Mouse (Mus musculus) heart, embryonic 10.5 days (tissue): ENCODE results near the gene Ppil2. TPM values are rescaled to one million over a fixed set of nuclear protein-coding genes. Genes with fewer than 3 reads are reported as not detected.
A peak's percentile ranks its signal among the peaks of the same experiment; 100 is the strongest.

Experiments used
- DNase-seq: peaks from one replicate; pipeline ENCODE4 v3.0.0-alpha.2; 2017; ENCODE audit warnings: low spot score
- H3K27ac ChIP-seq: fragments of 300-500 bp; sonication (generic); 2 replicates; pipeline ENCODE4 v1.5.1; 2016; ENCODE audit warnings: mild to moderate bottlenecking
- H3K27me3 ChIP-seq: fragments of 300-500 bp; sonication (generic); 2 replicates; pipeline ENCODE4 v1.6.1; 2016; ENCODE audit warnings: mild to moderate bottlenecking; ENCODE audit not compliant: poor library complexity, insufficient read depth, severe bottlenecking
- H3K36me3 ChIP-seq: fragments of 300-500 bp; sonication (generic); 2 replicates; pipeline ENCODE4 v1.6.1; 2016; ENCODE audit warnings: mild to moderate bottlenecking, moderate library complexity
- H3K4me1 ChIP-seq: fragments of 300-500 bp; sonication (generic); 2 replicates; pipeline ENCODE4 v1.6.1; 2016; ENCODE audit warnings: mild to moderate bottlenecking
- H3K4me3 ChIP-seq: fragments of 300-500 bp; sonication (generic); 2 replicates; pipeline ENCODE4 v1.5.1; 2016; ENCODE audit warnings: mild to moderate bottlenecking, moderate library complexity
- H3K9me3 ChIP-seq: fragments of 300-500 bp; sonication (generic); 2 replicates; pipeline ENCODE4 v1.6.1; 2016; ENCODE audit warnings: mild to moderate bottlenecking, moderate library complexity
- WGBS: fragments of 180-500 bp; shearing (Covaris S2); methylation state at CpG from one replicate; pipeline ENCODE4 v1.1.7; 2016; 5-methylcytosine and 5-hydroxymethylcytosine counted together
- polyA plus RNA-seq: library from polyadenylated mRNA; unstranded; fragments of >200 nt; fragmentation: Nextera tagmentation; extraction: Ambion mirVana; gene quantifications from 2 replicates; pipeline ENCODE4 v1.2.1, GENCODE M21; 2016

Ppil2 gene
- 114 and 125 TPM in 2 replicates for polyA plus RNA-seq

DNA sequence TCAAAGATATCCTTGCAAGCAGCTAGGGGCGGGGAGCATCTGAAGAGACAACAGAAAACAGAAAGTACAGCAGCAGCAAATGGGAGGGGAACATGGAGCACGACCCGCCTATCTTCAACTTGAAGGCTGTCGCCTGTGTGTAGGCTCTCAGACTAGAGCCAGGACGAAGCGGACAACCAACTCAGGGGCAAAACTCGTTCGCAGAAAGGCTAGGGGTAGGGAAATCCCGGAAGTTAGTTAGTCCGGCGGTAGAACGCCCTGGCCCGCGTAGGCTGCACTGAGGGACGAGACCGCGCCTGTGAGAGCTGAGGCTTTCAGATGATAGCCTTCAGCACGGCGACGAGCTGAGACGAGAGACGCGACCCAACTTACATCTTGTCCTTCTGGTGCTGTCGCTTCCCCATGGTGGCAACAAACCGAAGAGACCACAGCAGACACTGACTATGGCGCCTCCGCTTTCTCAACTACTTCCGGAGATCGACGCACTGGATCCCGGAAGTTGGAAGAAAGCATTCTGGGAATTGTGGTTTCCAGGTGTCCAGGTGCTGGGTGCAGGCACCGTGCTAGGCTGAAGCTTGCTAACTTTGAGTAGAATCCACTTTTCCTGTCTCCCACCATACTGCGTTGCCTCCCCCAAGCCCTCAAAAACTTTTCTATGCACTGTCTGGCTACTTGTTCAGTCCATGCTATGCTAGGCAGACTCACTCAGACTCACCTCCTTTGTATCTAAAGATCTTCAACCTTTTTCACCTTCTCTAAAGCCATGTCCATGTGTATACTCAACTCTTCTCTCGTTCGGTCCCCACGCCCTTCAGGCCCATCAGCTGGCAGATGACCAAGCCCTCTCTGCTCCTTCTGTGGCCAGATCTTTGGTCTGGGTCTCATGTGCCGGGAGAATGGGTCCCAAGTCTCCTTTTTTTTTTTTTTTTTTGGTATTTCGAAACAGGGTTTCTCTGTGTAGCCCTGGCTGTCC, at the start of gene Ppil2:
Ppil2 (minus strand) TSS at position 487 of the 973 bp plus-strand sequence.
- peak within 1 kb of the TSS; percentile 85 for H3K27ac ChIP-seq
- H3K9me3 ChIP-seq = no peaks in the 10 kb centered on the region
- H3K4me3 ChIP-seq = peak within 1 kb of the TSS; percentile 94
- peaks cover 60% of the 10 kb centered on the region for H3K36me3 ChIP-seq
- H3K27me3 ChIP-seq = no peaks in the 10 kb centered on the region
- peak; percentile 92 for DNase-seq
- peaks cover 10% of the 10 kb centered on the region; the same call in 1 of the 2 replicates for H3K4me1 ChIP-seq
- 9% methylated on average over 38 of the region's 38 CpGs for WGBS

DNA sequence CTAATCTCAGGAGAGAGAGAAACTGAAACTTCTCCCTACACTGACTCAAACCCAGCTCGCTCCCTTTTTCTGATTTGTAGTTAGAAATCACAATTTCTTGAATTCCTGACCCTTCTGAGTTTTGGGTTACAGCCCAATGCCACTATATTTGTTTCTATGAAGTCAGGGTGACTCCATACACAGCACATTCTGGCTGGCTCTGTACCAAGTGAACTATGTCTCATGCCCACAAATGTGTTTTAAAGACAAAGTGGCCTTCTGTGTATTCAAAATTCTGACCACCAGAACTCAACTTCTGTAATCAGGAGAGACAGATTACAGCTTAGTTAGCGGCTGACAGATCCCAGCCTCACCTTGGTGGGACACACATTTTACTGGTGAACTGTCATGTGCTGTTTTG, 43.3 kb upstream of the Ppil2 start:
- peaks cover 78% of the 10 kb centered on the region for H3K36me3 ChIP-seq
- no peaks in the 10 kb centered on the region for H3K9me3 ChIP-seq
- no peak overlapping the region for H3K4me3 ChIP-seq
- H3K27me3 ChIP-seq = no peaks in the 10 kb centered on the region
- no peaks in the 10 kb centered on the region for H3K4me1 ChIP-seq
- 91% methylated on average over 2 of the region's 2 CpGs for WGBS
- no peak for DNase-seq
- no peak overlapping the region for H3K27ac ChIP-seq

DNA sequence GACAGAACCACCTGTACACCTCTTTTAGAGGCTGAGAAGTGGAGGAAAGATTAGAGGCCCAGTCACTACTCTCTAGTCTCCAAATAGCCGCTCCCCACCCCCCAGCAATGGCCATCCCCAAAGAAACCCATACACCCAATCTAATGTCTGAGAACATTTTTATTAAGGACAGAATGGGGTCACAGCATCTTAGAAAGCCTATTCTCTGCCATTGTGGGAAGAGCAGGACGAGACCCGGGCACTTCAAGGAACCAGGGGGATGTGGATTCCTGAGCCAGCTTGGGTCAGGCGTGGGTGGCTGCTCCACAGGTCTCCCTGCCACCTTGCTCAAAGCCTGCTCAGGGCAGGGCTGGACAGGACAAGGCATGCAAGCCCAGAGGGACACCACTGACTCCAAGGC, 40.8 kb upstream of the Ppil2 start:
- Histone ChIP-seq H3K4me3 (no peak overlapping the region), H3K27me3 (no peaks in the 10 kb centered on the region; the same call in 1 of the 2 replicates), H3K9me3 (no peaks in the 10 kb centered on the region), H3K36me3 (peaks cover 53% of the 10 kb centered on the region), H3K4me1 (peaks cover 14% of the 10 kb centered on the region), H3K27ac (no peak overlapping the region)
- 92% methylated on average over 4 of the region's 4 CpGs for WGBS
- DNase-seq = no peak

DNA sequence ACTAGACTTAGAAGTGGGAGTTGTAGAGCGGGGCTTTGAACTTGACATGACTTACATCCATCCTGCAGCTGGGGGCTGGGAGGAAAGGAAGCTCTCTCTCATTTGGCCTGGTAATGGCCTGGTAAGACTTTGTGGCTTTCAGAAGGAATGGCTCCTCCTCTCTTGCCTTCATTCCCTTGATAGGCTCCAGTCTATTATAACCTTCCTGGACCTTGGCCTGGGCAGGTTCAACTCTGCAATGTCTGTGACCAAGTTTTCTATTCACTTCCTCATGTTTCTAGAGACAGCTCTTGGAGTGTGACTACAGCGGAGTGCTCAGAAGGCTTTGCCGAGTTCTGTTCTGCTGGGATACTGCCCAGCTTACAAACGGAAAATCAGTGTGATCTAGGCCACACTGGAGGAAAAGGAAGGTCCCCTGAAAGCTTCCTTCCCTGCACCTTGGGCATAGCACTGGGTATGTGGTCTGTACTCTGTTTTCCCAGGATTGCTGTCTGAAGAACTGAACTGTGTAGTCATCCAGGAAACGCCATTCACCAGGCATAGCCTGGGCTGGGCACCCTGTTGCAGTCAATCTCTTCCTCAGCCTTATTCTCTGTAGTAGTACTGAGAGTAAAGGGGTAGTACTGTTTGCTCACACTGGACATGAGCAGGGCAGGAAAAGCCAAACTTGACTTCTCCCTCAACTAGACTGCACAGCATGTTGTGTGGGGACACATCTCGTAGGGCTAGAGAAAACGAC, 39.6 kb upstream of the Ppil2 start:
- H3K27me3 ChIP-seq = no peaks in the 10 kb centered on the region; the same call in 1 of the 2 replicates
- no peak overlapping the region for H3K27ac ChIP-seq
- 77% methylated on average over 7 of the region's 7 CpGs for WGBS
- DNase-seq = no peak
- H3K36me3 ChIP-seq = peaks cover 46% of the 10 kb centered on the region
- H3K9me3 ChIP-seq = no peaks in the 10 kb centered on the region
- H3K4me3 ChIP-seq = no peak overlapping the region
- H3K4me1 ChIP-seq = peaks cover 16% of the 10 kb centered on the region

DNA sequence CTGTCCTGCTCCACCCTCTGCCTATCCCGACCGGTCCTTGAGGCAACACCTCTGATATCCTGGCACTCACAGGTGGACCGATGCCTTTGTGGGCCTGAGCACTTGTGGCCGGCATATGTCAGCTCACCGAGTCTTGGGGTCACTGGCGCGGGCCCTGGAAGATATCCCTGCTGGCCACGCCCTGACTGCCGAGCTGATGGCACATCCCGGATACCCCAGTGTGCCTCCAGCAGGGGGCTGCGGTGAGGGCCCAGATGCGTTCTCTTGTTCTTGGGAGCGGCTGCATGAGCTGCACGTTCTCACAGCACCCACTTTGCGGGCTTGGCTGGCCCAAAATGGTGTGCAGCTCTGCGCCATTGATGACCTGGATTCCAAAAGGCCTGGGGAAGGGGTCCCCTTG, 37.0 kb upstream of the Ppil2 start:
- H3K36me3 ChIP-seq = peaks cover 24% of the 10 kb centered on the region
- peaks cover 16% of the 10 kb centered on the region for H3K4me1 ChIP-seq
- peak overlapping the region; percentile 74 for H3K4me3 ChIP-seq
- no peaks in the 10 kb centered on the region; the same call in 1 of the 2 replicates for H3K27me3 ChIP-seq
- no peaks in the 10 kb centered on the region for H3K9me3 ChIP-seq
- DNase-seq = peak; percentile 89
- H3K27ac ChIP-seq = peak overlapping the region; percentile 83; the same call in 1 of the 2 replicates
- WGBS = 8% methylated on average over 16 of the region's 16 CpGs

DNA sequence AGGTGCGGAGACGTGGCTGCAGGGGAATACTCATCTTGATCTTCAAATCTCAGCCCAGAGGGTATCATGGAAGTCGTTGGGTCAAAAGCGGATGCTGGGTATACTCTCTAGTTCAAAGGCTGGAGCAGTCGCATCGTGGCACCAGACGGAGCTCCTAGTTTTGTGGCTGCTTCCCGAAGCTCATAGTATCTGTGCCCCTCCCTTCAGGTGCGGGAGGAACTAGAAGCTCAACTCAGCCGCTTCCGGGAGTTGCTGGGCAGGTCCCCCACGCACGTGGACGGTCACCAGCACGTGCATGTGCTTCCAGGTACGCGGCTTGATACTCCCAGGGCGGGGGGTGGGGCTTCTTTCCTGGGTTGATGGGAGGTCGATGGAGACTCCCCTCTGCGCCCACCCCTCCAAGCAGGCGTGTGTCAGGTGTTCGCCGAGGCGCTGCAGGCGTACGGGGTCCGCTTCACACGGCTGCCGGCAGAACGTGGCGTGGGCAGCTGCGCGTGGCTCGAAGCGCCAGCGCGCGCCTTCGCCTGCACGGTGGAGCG, 36.4 kb upstream of the Ppil2 start:
- peak; percentile 77 for DNase-seq
- Histone ChIP-seq H3K36me3 (peaks cover 18% of the 10 kb centered on the region), H3K27ac (peak overlapping the region; percentile 83)

DNA sequence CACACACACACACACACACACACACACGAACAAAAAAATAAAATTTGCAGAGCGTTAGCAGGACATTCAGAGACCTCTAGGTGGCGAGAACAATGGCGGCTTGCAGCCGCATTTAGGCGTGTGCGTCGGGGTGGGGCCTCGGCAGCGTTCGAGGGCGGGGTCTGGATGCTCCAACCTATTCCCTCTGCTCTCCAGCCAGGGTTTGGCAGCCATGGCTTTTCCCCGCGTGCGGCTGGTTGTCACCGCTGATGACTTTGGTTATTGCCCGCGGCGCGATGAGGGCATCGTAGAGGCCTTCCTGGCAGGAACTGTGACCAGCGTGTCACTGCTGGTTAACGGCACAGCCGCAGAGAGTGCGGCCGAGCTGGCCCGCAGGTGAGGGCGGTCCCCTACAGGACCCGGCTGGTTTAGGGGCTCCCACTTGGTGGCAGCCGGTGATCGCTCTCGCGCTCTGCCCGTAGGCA, 35.7 kb upstream of the Ppil2 start, which contains the start of gene Ccdc116:
Ccdc116 (minus strand) TSS at position 458 of the 464 bp plus-strand sequence.
- no peaks in the 10 kb centered on the region; the same call in 1 of the 2 replicates for H3K27me3 ChIP-seq
- DNase-seq = peak; percentile 94
- under 1% methylated on average over 34 of the region's 34 CpGs for WGBS
- peak within 1 kb of the TSS; percentile 74 for H3K4me3 ChIP-seq
- H3K9me3 ChIP-seq = no peaks in the 10 kb centered on the region
- peaks cover 12% of the 10 kb centered on the region for H3K36me3 ChIP-seq
- peak within 1 kb of the TSS; percentile 83 for H3K27ac ChIP-seq
- peaks cover 16% of the 10 kb centered on the region for H3K4me1 ChIP-seq

More for the DNA sequence above, 36.4 kb upstream of the Ppil2 start:
- Histone ChIP-seq H3K9me3 (no peaks in the 10 kb centered on the region), H3K4me1 (peaks cover 16% of the 10 kb centered on the region), H3K4me3 (peak overlapping the region; percentile 74), H3K27me3 (no peaks in the 10 kb centered on the region; the same call in 1 of the 2 replicates)
- under 1% methylated on average over 41 of the region's 41 CpGs for WGBS

DNA sequence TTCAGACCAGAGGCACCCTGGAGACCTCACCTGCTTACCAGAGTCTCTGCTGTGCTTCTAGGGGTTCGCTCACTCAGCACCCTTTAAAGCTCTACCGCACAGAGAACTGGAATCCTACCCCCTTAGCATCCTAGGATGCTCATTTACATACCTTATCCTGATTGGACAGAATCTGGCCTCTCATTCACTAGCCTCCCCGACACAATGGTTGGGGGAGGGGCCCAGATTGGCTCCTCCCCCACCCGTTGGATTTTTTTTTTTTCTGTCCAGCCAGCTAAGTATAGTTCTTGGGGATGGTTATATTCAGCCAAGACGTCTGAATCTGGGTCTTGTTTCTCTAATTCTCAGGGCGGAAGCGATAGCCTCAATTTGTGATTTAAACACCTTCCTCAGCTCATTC, 33.3 kb upstream of the Ppil2 start, which contains the start of gene Ydjc:
Ydjc (plus strand) TSS at position 283 of the 400 bp plus-strand sequence.
- Histone ChIP-seq H3K4me1 (peaks cover 16% of the 10 kb centered on the region), H3K36me3 (no peaks in the 10 kb centered on the region), H3K27ac (no peak within 1 kb of the TSS), H3K4me3 (no peak within 1 kb of the TSS), H3K27me3 (no peaks in the 10 kb centered on the region; the same call in 1 of the 2 replicates), H3K9me3 (no peaks in the 10 kb centered on the region)
- 18% methylated on average over 7 of the region's 7 CpGs for WGBS
- no peak for DNase-seq

DNA sequence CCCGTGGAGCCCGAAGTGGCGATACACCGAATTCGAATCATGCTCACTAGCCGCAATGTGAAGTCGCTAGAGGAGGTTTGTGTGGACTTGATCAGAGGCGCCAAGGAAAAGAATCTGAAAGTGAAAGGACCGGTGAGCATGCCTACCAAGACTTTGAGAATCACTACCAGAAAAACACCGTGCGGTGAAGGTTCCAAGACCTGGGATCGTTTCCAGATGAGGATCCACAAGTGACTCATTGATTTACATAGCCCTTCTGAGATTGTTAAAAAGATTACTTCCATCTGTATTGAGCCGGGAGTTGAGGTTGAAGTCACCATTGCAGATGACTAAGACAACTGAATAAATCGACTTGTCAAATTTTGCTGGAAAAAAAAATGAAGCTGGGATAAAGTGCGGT, 26.3 kb upstream of the Ppil2 start:
- Histone ChIP-seq H3K4me3 (no peak overlapping the region), H3K27me3 (no peaks in the 10 kb centered on the region), H3K4me1 (peaks cover 6% of the 10 kb centered on the region), H3K36me3 (no peaks in the 10 kb centered on the region), H3K27ac (no peak overlapping the region), H3K9me3 (no peaks in the 10 kb centered on the region)
- 83% methylated on average over 15 of the region's 15 CpGs for WGBS
- DNase-seq = no peak

DNA sequence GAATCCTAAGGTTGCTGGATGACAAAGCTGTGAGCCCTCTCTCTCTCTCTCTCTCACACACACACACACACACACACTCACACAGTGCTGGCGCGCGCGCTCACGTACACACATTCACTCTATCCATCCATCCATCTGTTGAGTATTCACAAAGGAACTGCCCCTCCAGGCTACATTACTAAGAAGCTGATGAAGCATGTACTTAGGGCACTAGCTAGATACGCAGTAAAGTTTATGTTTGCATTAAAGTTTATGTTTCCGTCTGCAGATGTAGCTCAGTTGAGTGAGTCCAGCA, 21.8 kb upstream of the Ppil2 start:
- H3K4me3 ChIP-seq = peak overlapping the region; percentile 79
- no peaks in the 10 kb centered on the region for H3K9me3 ChIP-seq
- H3K4me1 ChIP-seq = peaks cover 18% of the 10 kb centered on the region
- WGBS = 51% methylated on average over 7 of the region's 7 CpGs
- no peaks in the 10 kb centered on the region for H3K27me3 ChIP-seq
- H3K27ac ChIP-seq = peak overlapping the region; percentile 90
- no peaks in the 10 kb centered on the region; the same call in 1 of the 2 replicates for H3K36me3 ChIP-seq
- no peak for DNase-seq

DNA sequence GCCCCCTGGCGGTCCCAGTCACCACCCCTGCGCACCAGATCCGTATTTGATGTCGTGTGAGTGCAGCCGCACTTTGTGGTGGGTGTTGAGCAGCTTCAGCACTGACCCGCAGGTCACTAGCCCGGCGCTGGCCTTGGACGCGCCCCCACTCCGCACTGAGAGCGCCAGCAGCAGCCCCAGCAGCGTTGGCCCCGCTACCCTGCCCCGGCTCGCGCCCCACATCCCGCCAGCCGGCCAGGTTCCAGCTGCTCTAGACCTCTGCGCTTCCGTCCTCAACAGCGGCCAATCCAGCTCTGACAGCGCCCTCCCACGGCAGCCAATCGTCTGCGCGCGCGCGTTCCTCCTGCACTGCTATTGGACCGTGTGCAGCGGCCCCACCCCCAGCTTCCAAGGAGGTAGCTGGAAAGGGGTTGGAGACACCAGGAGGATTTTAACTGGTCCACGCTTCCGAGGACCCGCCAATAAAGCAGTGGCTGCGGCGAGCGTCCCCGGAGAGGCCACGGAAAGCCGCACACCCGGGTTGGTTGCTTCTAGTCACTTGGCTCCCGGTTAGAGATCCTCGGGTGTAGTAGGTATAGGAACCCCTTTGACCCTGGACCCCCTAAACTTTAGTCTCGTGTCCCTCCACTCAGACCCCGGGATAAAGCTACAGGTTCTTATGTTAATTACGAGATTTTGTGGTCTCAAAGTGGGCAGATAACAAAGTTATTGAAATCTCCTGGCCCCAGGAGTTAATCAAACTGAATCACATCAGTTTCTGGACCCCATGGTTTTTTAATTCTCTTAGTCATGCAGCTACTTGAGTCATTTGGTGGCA, 21.2 kb upstream of the Ppil2 start, which contains the start of gene Sdf2l1:
Sdf2l1 (minus strand) TSS at position 295 of the 817 bp plus-strand sequence.
- H3K4me3 ChIP-seq = peak within 1 kb of the TSS; percentile 79
- no peaks in the 10 kb centered on the region for H3K9me3 ChIP-seq
- H3K27me3 ChIP-seq = no peaks in the 10 kb centered on the region
- under 1% methylated on average over 47 of the region's 47 CpGs for WGBS
- peak; percentile 99 for DNase-seq
- H3K27ac ChIP-seq = peak within 1 kb of the TSS; percentile 90
- H3K4me1 ChIP-seq = peaks cover 18% of the 10 kb centered on the region
- no peaks in the 10 kb centered on the region; the same call in 1 of the 2 replicates for H3K36me3 ChIP-seq
